Mouse (Mus musculus): ENCODE results near the gene Gtf3c6.

The Gtf3c6 gene

GRCm38 (mm10) chr10:40257414-40258255 lies at the start of gene Gtf3c6:
Gene Gtf3c6 (minus strand): TSS chr10:40258108.
- DNase-seq (ENCODE audit: inconsistent age in 2 of 2, low spot score in 1 of 2): peak; percentile 93 to 98

DNA sequence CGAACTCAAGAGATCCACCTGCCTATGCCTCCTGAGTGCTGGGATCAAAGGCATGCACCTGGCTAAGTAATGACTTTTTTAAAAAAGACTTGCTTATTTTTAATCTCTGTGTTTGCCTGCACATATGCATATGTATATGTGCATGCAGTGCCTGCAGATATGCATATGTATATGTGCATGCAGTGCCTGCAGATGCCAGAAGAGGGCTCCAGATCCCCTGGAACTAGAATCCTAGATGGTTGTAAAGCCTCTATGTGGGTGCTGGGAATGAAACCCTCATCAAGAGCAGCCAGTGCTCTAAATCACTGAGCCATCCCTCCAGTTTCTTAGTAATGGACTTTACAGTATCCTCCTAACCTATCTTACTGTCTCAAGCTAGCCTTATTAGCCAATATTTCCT lies 48.1 kb upstream of the Gtf3c6 start:
- DNase-seq (ENCODE audit: inconsistent age in 2 of 2, low spot score in 1 of 2): no peak

DNA sequence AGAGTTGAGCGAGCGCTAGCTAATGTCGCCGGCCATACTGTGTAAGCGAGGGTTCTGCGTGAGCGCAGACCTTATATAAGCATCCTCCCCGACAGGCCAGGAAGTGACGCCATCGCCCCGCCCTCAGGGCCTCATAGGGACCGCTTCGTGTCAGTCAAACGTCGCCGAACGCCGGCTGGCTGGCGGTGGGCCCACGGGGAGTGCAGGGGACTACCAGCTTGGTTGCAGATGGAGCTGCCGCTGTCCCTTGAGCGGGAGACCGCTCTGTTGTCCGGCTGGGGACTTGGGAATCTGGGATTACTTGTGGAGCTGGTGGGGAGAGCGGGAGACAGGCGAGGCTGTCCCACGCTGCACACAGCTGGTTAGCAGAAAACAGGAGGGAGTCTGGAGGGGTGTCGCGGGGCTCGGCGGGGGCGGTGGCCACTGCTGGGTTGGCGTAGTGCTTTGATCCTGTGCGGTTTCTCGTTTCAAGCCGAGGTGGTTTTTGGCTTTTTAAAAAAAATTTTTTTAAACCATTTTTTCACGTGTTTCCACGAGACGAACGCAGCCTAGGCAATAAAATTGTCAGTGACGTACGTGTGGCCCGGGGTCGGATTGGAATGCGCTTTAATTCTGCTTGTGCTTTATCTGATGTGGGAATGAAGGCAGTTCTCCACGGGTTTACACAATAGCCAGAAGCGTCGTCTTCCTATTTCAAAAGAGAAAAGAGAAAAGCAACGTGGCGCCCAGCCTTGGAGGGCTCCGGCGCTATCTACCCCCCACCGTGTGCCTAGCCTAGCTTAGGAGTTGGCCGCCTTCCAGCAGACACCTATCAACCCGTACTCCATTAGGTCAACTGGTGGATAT lies 44.5 kb upstream of the Gtf3c6 start, which contains the start of gene Amd1:
Gene Amd1, minus strand, starts transcription at position 47 of the 846 bp plus-strand sequence.
- DNase-seq (ENCODE audit: inconsistent age in 2 of 2, low spot score in 1 of 2): peak; percentile 100

- peak; percentile 62 to 87 for DNase-seq (ENCODE audit: inconsistent age in 2 of 2, low spot score in 1 of 2)
Measured at GRCm38 (mm10) chr10:40301181-40302075, 43.5 kb upstream of the Gtf3c6 start.

DNA sequence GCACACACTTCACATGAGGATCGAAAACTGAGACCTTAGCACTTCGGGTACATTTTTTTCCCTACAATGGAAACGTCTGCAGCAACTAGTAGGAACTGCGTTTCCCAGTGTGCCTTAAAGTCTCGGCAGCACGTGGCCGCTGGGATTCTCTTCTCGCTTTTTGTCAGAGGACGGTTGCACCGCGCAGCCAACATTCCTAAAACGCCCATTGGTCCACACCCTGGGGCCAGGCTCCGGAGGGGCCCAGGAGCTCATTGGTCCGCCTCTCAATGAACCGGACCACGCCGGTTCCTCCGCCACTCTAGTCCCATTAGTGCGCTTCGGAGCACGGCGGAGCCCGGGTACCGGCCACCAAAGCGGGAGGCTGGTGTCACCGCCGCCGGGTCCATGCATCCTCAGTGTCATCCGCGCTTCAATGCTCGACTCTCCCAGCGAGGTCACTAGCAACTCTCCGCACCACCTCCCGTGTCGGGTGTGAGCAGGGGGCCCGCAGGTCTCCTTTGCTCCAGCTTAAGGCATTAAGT lies 42.8 kb upstream of the Gtf3c6 start:
- DNase-seq (ENCODE audit: inconsistent age in 2 of 2, low spot score in 1 of 2): peak; percentile 88 to 94

DNA sequence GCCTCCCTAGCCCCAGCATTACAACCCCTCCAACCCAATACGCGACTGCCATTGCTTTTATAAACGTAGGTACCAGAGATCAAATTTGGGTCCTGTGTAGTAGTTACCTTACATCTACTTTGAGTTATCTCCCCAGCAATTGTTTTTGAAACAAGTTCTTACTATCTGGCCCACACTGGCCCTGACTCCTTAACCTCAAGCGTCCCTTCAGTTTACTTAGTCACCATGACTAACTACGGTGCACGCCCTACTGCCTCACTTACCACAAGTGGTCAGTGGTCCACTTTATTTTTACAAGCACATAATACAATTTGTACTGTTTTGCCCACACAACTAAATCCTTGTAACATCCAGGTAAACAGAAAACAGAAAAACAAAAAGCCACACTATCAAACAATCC lies 34.7 kb upstream of the Gtf3c6 start:
- DNase-seq (ENCODE audit: inconsistent age in 2 of 2, low spot score in 1 of 2): peak in 1 of 2 experiments; percentile 51

DNA sequence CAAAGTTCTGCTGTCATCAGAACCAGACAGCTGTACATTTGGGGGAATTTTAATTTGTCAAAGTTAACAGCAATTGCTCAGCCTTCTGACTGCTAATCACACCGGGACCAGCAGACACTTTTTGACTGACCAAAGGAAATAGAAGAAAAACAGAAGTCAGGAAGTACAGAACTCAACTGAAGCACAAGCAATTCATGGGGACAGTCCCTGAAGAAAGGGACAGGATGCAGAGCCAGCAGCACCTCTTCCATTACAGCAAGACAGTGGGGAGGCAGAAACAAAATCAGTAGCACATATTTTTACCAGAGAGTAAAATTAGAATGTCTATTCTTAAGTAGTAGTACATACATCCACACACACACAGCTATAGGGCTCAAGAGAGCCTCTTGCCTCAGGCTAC lies 28.9 kb upstream of the Gtf3c6 start:
- no peak for DNase-seq (ENCODE audit: inconsistent age in 2 of 2, low spot score in 1 of 2)

- no peak for DNase-seq (ENCODE audit: inconsistent age in 2 of 2, low spot score in 1 of 2)
Measured at GRCm38 (mm10) chr10:40285571-40285970, 27.7 kb upstream of the Gtf3c6 start.

- DNase-seq (ENCODE audit: inconsistent age in 2 of 2, low spot score in 1 of 2): no peak
Measured at GRCm38 (mm10) chr10:40284997-40285396, 27.1 kb upstream of the Gtf3c6 start.

DNA sequence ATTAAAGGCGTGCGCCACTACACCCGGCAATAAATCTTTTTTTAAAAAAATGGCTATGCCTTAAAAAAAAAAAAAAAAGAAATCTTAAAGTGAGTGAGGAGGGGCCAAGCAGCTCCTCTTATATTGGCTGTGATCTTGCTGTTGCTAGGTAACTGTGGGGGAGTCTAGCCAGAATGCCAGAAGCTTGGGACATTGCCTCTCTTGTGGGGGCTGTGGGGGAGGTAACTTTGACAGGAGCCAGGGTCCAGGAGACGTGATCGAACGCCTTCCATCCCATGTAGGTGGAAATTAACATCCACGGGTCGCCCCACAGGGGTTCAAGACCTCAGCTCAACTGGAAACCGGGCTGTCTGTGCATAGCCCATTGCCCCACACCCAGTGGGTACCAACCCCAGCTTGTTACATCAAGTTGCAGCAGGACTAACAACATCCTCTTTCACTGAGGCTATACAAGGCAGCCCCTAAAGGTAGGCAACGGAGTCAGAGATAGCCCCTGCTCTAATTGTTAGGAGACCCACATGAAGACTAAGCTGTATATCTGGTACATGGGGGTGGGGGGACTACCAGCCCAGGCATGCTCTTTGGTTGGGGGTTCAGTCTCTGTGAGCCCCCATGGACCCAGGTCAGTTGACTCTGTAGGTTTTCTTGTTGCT lies 26.4 kb upstream of the Gtf3c6 start:
- no peak for DNase-seq (ENCODE audit: inconsistent age in 2 of 2, low spot score in 1 of 2)

DNA sequence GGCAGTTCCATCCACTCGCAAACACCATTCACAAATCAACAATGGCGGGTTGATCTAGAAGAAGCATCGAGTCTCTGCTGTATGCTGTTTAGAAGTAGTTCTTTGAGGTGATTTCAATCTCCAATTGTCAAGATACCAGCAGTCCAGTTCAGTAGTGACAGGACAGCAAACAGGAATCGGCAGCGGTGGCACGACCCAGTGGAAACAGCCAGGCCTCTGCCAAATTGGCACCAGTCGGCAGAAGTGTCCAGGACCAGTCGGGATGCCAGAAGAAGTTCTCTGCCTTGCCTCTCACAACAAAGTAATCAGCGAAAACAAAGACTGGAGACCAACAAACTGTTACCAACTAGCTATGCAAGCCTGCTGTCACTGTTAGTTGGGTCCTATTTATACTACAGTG lies 25.7 kb upstream of the Gtf3c6 start:
- no peak for DNase-seq (ENCODE audit: inconsistent age in 2 of 2, low spot score in 1 of 2)

DNA sequence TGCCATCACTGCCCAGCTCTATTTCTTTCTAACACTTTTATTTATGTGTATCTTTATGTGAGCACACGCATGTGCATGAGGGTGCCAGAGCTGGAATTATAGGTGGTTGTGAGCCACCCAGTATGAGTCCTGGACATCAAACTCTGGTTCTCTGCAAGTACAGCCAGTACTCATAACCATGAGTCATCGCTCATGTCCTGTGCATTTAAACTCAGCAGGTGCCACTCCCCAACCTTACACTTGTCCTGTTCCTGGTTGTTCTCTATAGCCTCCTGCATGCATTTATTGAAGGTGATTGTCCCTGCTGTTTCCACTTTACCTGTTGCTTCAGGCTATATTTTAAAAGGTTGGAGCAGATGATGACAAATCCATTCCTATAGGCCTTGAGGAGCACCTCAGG lies 23.7 kb upstream of the Gtf3c6 start:
- no peak for DNase-seq (ENCODE audit: inconsistent age in 2 of 2, low spot score in 1 of 2)

DNA sequence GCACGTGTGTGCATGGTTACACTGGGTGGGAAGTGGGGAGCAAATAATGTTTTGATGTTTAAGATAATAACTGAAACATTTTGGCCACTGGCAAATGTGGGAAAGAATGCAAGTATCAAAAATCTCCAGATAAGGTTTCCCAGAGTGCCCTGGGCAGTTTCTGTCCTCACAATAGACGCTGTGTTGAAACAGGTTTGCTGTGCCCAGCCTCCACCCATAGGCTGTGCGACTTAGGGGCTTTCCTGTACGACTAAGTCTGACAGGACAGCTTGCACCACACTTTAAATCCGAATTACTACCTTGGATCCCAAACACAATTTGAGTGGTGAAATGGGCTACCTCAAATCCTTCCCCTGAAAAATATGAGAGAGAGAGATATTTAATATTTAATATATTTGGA lies 20.4 kb upstream of the Gtf3c6 start:
- DNase-seq (ENCODE audit: inconsistent age in 2 of 2, low spot score in 1 of 2): no peak

GRCm38 (mm10) chr10:40275991-40276390 lies 18.1 kb upstream of the Gtf3c6 start:
- DNase-seq (ENCODE audit: inconsistent age in 2 of 2, low spot score in 1 of 2): no peak

GRCm38 (mm10) chr10:40273938-40274337 lies 16.0 kb upstream of the Gtf3c6 start:
- peak; percentile 39 to 59 for DNase-seq (ENCODE audit: inconsistent age in 2 of 2, low spot score in 1 of 2)

GRCm38 (mm10) chr10:40271216-40271615 lies 13.3 kb upstream of the Gtf3c6 start:
- no peak for DNase-seq (ENCODE audit: inconsistent age in 2 of 2, low spot score in 1 of 2)

GRCm38 (mm10) chr10:40264920-40265319 lies 7.0 kb upstream of the Gtf3c6 start:
- no peak for DNase-seq (ENCODE audit: inconsistent age in 2 of 2, low spot score in 1 of 2)

DNA sequence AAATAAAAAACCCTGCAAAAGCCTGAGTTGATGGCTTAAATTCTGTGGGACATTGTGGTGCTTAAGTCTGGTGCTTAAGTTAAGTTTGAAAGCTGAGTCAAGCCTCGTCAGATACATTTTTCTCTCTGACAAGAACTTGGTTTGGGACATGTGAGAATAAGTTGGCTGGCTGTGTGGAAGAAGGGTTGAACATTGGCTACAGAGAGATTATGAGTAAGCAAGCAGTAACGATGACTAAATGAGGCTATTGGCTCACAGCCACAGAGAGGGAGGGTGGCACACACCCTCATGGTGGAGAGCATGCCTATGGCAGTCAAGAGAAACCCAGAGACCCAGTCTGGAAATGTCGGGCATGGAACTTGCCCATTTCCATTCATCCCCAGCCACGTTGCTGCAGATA lies 5.8 kb upstream of the Gtf3c6 start:
- DNase-seq (ENCODE audit: inconsistent age in 2 of 2, low spot score in 1 of 2): peak; percentile 74 to 86

GRCm38 (mm10) chr10:40262200-40262599 lies 4.3 kb upstream of the Gtf3c6 start:
- DNase-seq (ENCODE audit: inconsistent age in 2 of 2, low spot score in 1 of 2): no peak

DNA sequence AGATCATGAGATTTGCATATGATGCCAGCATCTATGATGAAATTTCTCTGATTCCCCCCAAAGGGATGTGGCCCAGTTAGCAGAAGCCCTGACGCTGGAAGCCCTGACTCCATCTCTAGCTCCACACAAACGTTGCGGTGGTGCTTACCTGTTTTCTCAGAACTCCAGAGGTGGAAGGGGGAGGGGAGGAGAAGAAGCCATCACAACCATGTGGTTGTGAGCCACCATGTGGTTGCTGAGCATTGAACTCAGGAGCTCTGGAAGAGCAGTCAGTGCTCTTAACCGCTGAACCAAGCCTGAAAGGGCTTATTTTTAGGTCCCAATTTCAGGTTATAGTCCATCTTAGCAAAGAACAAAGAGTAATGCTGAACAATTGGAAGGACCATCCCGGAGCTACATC lies 2.4 kb upstream of the Gtf3c6 start:
- no peak for DNase-seq (ENCODE audit: inconsistent age in 2 of 2, low spot score in 1 of 2)
